Mouse (Mus musculus) megakaryocyte, embryonic 14.5 days (primary cell): ENCODE results near the gene Selenon.

Experiments
- FLI1 ChIP-seq: IDR thresholded peaks from 2 replicates; pipeline ENCODE4 v1.6.1; 2012; ENCODE audit warnings: low read length, inconsistent platforms, mixed read lengths
- GATA1 ChIP-seq: IDR thresholded peaks from 3 replicates; pipeline ENCODE4 v1.6.1; 2012; ENCODE audit warnings: mixed read lengths, low read length, inconsistent platforms, borderline replicate concordance

GRCm38 (mm10) chr4:134538997-134539580 lies 12.9 kb downstream of the Selenon start:
- TF ChIP-seq GATA1 (no peak), FLI1 (no peak)
